Mouse (Mus musculus) erythroblast, embryonic 14.5 days (primary cell): Measurements from ENCODE around the gene Tbc1d16.

Source experiments
- GATA1 ChIP-seq: IDR thresholded peaks from 2 replicates; pipeline ENCODE4 v1.6.1; 2012; ENCODE audit warnings: low read length, inconsistent platforms, mixed read lengths
- TAL1 ChIP-seq: IDR thresholded peaks from 3 replicates; pipeline ENCODE4 v1.6.1; 2012; ENCODE audit warnings: low read length, inconsistent platforms, mixed read lengths

DNA sequence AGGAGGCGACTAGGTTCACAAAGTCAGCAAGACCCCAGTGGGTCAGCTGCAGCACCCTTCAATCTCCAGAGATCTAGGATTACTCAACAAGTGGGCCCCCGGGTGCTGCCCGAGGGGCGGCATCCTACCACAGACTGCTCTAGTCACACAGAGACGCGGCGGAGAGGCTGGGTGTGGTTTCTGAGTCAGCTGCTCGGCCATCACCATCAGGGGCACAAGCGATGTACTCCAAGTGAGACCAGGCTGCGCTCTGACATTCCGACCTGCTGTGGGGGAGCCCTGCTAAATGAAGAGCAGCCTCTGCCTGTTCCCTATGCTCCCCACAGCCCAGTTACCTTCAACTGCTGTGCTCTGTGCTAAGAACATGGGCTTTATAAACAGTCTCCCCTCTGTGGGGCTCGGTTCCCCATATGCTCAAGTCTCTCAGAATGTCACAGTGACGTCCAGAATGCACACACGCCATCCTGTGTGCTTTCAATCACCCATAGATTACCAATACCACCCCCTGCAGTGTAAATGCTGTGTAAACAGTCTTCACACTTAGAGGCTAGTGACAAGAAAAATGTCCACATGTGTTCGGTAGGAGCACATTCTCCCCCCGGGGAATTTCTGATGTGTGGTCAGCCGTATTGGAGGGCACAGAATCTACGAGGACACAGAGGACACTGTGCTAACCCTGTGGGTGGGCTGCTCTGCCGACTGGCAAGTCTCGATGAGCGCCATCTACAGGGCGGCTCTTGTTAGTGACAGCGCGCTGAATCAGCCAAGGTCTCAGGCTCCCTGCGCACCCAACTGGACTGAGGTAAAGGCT, 41.1 kb downstream of the Tbc1d16 start:
- no peak for TF ChIP-seq GATA1
- TF ChIP-seq TAL1 = no peak
